Mouse (Mus musculus): Measurements from ENCODE around the gene Ptpn14.

- TF ChIP-seq POLR2A (IDR thresholded peaks at IDR 0.05; ENCODE audit: low read depth, low read length) (no peak), CTCF (IDR thresholded peaks at IDR 0.05; ENCODE audit: borderline replicate concordance, insufficient read depth, low read length) (no peak)
Observed at GRCm38 (mm10) chr1:189761581-189762021, 33.5 kb downstream of the Ptpn14 start.

Measured in embryonic fibroblast, embryonic 13.5 days (primary cell).